Comparison of ENCODE assay signal across 26 mouse cellular contexts in genomic region chr2:148500235-148500936, GRCm38 (mm10). TPM values are rescaled to one million over a fixed set of nuclear protein-coding genes. Genes with fewer than 3 reads are reported as not detected.
DNase-seq lines count a peak whose midpoint lies in the region; ATAC-seq and TF ChIP-seq lines count a peak whose summit lies in the region.
"Had no signal": no experiment of that assay in that cellular context is flagged by ENCODE, and none has a peak within 500 bp of the region (broad histone marks: within the 10 kb centered on the region; RNA-seq: fewer than 3 reads in every experiment).

No protein-coding gene starts in this region.

- H3K9ac ChIP-seq in liver, embryonic 14.5 days (replicated peaks), result no peak overlapping the region
- H3K9ac ChIP-seq: forebrain, postnatal 0 days; heart, embryonic 12.5 days; intestine, embryonic 15.5 days; limb, embryonic 13.5 days; liver, embryonic 15.5 days; neural tube, embryonic 15.5 days had no signal

- H3K4me1 ChIP-seq in liver, embryonic 14.5 days (replicated peaks; ENCODE audit: control insufficient read depth in 2 of 2, insufficient read depth in 2 of 2, low read length in 1 of 2), result peaks cover 0 to 4% of the 10 kb centered on the region in 2 experiments; a peak in 2 of 4 replicates
- H3K4me1 ChIP-seq in bone marrow macrophage, adult 2 months (ENCODE audit: control insufficient read depth, insufficient read depth, low read length), result peaks cover 41% of the 10 kb centered on the region
- H3K4me1 ChIP-seq: forebrain, embryonic 10.5 days; limb, embryonic 13.5 days; midbrain, embryonic 10.5 days had no signal

- H3K27ac ChIP-seq in liver, embryonic 14.5 days, result no peak overlapping the region
- H3K27ac ChIP-seq in bone marrow macrophage, adult 2 months (ENCODE audit: insufficient read depth, low read depth, low read length), result peak overlapping the region; percentile 39
- H3K27ac ChIP-seq: embryonic facial prominence, embryonic 10.5 days; forebrain, embryonic 10.5 days; intestine, embryonic 15.5 days; limb, embryonic 13.5 days; liver, embryonic 15.5 days; midbrain, embryonic 10.5 days; neural tube, embryonic 15.5 days had no signal

- whole genome bisulfite sequencing in liver, embryonic 14.5 days (ENCODE audit: insufficient replicate concordance), result 56% methylated on average over 6 of the region's 6 CpGs

- no peak overlapping the region for H3K4me3 ChIP-seq in liver, embryonic 14.5 days (ENCODE audit: insufficient read depth in 1 of 2, low read depth in 2 of 2, low read length in 2 of 2)
- H3K4me3 ChIP-seq in bone marrow macrophage, adult 2 months (ENCODE audit: insufficient read depth, low read length), result no peak overlapping the region
- H3K4me3 ChIP-seq: embryonic facial prominence, embryonic 10.5 days; forebrain, embryonic 10.5 days; heart, embryonic 12.5 days; intestine, embryonic 15.5 days; limb, embryonic 13.5 days; liver, embryonic 15.5 days; midbrain, embryonic 10.5 days; neural tube, embryonic 15.5 days had no signal

- H3K9me3 ChIP-seq in liver, embryonic 14.5 days (ENCODE audit: control insufficient read depth, low read length), result no peaks in the 10 kb centered on the region
- H3K9me3 ChIP-seq: embryonic facial prominence, embryonic 10.5 days; forebrain, embryonic 10.5 days; heart, embryonic 12.5 days; intestine, embryonic 15.5 days; limb, embryonic 13.5 days; liver, embryonic 15.5 days; midbrain, embryonic 10.5 days; neural tube, embryonic 15.5 days had no signal

- no peak for TF ChIP-seq EP300 in liver, embryonic 14.5 days (IDR thresholded peaks at IDR 0.05; ENCODE audit: low read depth)

- H3K36me3 ChIP-seq in liver, embryonic 14.5 days (replicated peaks; ENCODE audit: control insufficient read depth, insufficient read depth, low read depth), result no peaks in the 10 kb centered on the region
- H3K36me3 ChIP-seq: embryonic facial prominence, embryonic 10.5 days; forebrain, embryonic 10.5 days; heart, embryonic 12.5 days; intestine, embryonic 15.5 days; limb, embryonic 13.5 days; liver, embryonic 15.5 days; midbrain, embryonic 10.5 days; neural tube, embryonic 15.5 days had no signal

- no peak for TF ChIP-seq POLR2A in bone marrow macrophage, adult 2 months (IDR thresholded peaks at IDR 0.05; ENCODE audit: borderline replicate concordance, low read depth, low read length)

- ATAC-seq in liver, embryonic 14.5 days (ENCODE audit: insufficient read depth), result no peak
- peak; percentile 39; the same call in 1 of the 2 replicates for ATAC-seq in neutrophil, adult 5-6 weeks (ENCODE audit: extremely low read depth, insufficient number of reproducible peaks, low FRiP score, poor library complexity, severe bottlenecking)
- ATAC-seq: CD4-positive, CD25-positive, alpha-beta regulatory T cell, adult 4 months; forebrain, postnatal 0 days; intestine, embryonic 15.5 days; Patski had no signal

- DNase-seq in heart, adult 11 months, result peak; percentile 94
- DNase-seq in heart, postnatal 25 days (ENCODE audit: low spot score), result no peak
- DNase-seq in liver, embryonic 14.5 days (ENCODE audit: low read depth in 3 of 3, low spot score in 3 of 3), result no peak
- no peak for DNase-seq in liver
- no peak for DNase-seq in right cerebral cortex, postnatal 10 days (ENCODE audit: low spot score in 2 of 2)
- DNase-seq in Muller cell, postnatal 12 days (ENCODE audit: inconsistent ontology term), result no peak
- DNase-seq: cerebellum, adult 8-10 months; forebrain, postnatal 0 days; gastrocnemius, postnatal 25 days; heart, postnatal 14 days; kidney, adult 9 months; kidney, postnatal 14 days; layer of hippocampus, postnatal 36 days; lung, postnatal 4 days had no signal

- TF ChIP-seq CTCF in liver, embryonic 14.5 days (IDR thresholded peaks at IDR 0.05; ENCODE audit: low read depth), result 0 out of 2 replicates have a peak, but pooled peaks have one; percentile 13
- no peak for TF ChIP-seq CTCF in bone marrow macrophage, adult 2 months (IDR thresholded peaks at IDR 0.05; ENCODE audit: low read depth, low read length)

- intact Hi-C loops in heart, postnatal 25 days (cut with DNase I), result no loop called here

- no peak overlapping the region for H3K4me2 ChIP-seq in liver, embryonic 14.5 days (ENCODE audit: low read depth)
- H3K4me2 ChIP-seq: heart, embryonic 12.5 days; intestine, embryonic 15.5 days; limb, embryonic 13.5 days; liver, embryonic 15.5 days; neural tube, embryonic 15.5 days had no signal

- H3K27me3 ChIP-seq in liver, embryonic 14.5 days (ENCODE audit: control insufficient read depth, insufficient read depth, low read length), result no peaks in the 10 kb centered on the region
- H3K27me3 ChIP-seq: heart, embryonic 12.5 days; intestine, embryonic 15.5 days; limb, embryonic 13.5 days; liver, embryonic 15.5 days; neural tube, embryonic 15.5 days; Patski had no signal

RNA-seq across cellular contexts. Expression of gene Cd93, which starts 57.0 kb away (rescaled TPM):
- total RNA-seq in heart, postnatal 25 days (2021), result 10 to 100 TPM; 70.2 to 74.9 TPM
- 1.4 and 1.5 TPM in 2 replicates for polyA plus RNA-seq in liver, embryonic 14.5 days (2012; rRNA removed)
- polyA plus RNA-seq in liver, embryonic 14.5 days (2014; fragmentation: Nextera tagmentation; extraction: Ambion mirVana), result 1.8 and 2.2 TPM in 2 replicates
- 338 and 370 TPM in 2 replicates for polyA plus RNA-seq in bone marrow macrophage, adult 2 months (2012; ENCODE audit: insufficient read depth, insufficient read length, missing spikeins)
- 15.1 and 15.7 TPM in 2 replicates for total RNA-seq in neutrophil, adult 5-6 weeks (2017)
